Mouse (Mus musculus): ENCODE data around the gene Rfk.
A peak's percentile ranks its signal among the peaks of the same experiment; 100 is the strongest.

Rfk gene

DNA sequence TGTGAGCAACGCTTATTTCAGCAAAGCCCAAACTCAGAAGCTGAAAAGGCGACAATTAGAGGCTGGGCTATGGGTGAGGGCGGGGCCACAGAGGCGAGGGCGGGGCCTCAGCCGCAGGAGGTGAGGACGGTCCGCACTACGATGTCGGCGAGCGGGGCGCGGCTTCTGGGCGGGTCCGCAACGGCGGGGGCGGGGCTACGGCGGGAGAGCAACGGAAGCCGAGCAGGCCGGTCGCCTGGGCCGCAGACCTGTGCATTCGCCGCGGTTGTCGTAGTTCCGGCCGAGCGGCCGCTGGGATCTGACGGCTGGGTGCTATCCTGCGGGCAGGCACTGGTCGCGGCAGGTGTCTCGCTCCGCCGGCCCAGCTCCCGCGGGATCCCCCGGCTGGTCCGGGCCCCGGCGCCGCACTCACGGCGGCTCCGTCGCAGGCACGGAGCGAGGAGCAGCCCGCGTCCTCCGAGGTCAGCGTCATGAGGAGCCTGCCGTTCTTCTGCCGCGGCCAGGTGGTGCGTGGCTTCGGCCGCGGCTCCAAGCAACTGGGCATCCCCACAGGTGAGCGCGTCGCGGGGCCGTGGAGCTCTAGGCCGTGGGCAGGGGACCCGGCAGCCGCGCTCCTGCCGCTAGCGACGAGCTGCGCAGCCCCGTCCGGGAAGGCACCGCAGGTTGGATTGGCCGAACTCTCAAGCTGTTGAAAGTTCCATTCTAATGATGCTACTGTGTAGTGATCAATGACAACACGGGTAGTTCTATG, at the start of gene Rfk:
Gene Rfk (plus strand): TSS at position 203 of the 751 bp plus-strand sequence.
- peak; percentile 79 for DNase-seq (ENCODE audit: low read depth, low spot score)

DNA sequence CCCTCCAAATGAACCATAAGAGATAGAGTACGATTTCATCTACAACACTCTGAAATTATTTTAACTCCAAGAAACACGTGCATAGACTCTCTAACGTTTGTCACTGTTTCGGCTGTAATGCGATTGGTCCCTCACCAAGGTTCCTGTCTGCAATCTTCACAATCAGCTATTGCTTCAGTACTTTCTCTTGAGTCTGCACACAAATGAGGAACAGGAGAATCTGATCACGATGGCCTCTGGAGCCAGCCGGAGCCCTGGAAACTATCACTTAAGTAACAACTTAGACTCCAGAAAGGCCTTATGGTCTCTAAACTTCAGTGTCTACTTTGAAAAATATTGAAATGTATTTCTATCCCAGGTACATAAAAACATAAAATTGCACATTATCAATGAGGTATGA, 49.0 kb upstream of the Rfk start:
- no peak for DNase-seq (ENCODE audit: low read depth, low spot score)

DNA sequence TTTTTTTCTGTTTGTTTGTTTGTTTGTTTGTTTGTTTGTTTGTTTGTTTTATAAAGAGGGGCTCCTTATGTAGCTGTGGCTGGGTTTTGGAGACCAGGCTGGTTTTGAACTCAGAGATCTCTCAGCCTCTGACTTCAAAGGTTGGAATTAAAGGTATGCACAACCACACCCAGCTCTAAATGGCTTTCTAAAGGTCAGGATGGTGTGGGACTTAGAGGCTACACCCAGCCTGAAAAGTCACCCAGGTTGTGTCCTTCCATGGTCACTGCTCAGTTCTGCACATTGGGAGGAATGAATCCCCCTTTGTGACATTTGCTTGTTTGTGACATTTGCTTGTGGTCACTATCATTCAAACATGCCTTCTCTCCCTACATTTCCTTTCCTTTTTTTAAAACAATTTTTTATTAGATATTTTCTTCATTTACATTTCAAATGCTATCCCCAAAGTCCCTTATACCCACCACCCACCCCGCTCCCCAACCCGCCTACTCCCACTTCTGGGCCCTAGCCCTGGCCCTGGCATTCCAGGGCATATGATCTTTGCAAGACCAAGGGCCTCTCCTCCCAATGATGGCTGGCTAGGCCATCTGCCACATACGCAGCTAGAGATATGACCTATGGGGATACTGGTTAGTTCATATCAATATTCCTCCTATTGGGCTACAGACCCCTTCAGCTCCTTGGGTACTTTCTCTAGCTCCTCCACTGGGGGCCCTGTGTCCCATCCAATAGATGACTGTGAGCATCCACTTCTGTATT, 46.9 kb upstream of the Rfk start:
- DNase-seq (ENCODE audit: low read depth, low spot score) = no peak

DNA sequence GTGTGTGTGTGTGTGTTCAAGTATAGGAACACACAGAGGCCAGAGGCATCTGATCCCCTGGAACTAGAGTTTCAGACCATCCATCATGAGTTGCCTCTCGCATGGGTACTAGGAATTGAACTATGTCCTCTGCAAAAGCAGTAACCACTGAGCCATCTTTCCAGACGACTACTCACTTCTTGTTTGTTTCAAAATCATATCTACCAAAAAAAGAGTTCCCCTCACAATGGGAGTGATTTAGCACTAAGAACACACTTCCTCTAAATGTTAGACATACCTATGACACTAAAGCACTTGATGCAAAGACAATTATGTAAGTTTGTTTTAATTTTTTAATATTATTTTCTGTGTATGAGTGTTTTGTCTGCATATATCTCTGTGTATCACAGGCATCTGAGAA, 46.0 kb upstream of the Rfk start:
- no peak for DNase-seq (ENCODE audit: low read depth, low spot score)

DNA sequence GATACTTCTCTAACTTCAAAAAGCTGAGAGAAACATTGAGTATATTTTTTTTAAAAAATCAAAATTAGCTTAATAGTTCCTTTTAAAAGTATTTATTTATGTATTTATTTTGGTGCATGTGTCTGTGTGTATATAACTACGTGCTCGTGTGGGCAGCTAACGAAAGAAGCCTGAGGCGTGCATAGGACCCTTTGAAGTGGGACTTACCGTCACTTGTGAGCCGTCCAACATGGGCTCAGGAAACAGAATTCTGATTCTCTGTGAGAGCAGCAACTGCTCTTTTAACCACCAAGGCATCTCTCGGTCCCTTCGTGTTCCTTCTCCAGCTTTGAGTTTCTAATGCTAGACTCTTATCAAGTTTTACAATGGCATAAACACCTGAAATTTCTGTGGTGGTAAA, 40.1 kb upstream of the Rfk start:
- DNase-seq (ENCODE audit: low read depth, low spot score) = no peak

DNA sequence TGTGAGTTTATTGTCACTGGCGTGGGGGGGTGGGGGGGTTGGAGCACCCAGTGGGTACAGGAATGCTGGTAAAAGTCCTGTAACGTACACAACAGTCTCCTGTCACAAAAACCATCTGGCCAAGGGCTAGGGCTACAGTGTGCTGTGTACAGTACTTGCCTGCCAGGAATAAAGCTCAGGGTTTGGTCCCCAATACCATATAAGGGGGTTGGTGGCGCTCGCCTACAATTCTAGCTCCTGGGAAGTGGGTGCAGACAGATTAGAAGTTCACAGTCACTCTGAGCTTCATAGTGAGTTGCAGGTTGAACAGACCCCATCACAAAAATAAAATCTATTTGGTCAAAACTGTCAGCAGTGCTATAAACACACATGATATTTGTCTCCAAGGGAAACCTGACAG, 39.5 kb upstream of the Rfk start:
- no peak for DNase-seq (ENCODE audit: low read depth, low spot score)

DNA sequence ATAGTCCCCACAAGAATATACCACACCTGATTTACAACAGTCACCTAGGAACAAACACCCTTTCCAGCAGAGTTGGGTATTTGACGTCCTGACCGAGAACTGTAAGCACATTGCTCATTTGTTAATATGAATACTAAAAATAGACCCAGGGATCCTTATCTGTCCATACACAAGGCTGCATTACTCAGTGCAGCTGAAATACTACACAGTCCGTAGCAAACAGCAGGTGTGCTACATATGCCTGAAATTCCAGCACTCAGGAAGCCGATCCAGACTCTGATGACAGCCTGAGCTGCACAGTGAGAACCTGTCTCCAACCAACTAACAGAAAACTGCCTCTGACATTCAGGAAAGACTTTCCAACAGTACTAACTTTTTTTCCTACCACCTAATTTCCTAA, 39.0 kb upstream of the Rfk start:
- no peak for DNase-seq (ENCODE audit: low read depth, low spot score)

DNA sequence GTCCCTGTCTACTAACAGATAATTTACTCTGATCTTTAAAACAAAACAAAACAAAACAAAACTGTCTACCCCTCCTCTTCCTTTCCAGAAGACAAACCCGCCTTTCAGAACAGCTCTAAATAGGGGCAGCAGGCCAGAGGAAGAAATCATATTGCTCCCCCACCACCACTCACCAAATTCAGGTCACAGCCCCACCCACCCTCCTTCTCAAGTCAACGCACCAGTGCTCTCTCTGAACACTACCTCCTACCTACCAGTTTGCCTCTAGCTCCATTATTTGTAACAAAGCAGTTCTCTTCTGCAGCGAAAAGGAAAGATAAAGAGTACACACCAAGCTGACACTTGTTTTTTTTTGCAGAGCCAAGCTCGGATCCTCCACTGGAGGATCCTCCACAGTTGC, 38.5 kb upstream of the Rfk start:
- no peak for DNase-seq (ENCODE audit: low read depth, low spot score)

DNA sequence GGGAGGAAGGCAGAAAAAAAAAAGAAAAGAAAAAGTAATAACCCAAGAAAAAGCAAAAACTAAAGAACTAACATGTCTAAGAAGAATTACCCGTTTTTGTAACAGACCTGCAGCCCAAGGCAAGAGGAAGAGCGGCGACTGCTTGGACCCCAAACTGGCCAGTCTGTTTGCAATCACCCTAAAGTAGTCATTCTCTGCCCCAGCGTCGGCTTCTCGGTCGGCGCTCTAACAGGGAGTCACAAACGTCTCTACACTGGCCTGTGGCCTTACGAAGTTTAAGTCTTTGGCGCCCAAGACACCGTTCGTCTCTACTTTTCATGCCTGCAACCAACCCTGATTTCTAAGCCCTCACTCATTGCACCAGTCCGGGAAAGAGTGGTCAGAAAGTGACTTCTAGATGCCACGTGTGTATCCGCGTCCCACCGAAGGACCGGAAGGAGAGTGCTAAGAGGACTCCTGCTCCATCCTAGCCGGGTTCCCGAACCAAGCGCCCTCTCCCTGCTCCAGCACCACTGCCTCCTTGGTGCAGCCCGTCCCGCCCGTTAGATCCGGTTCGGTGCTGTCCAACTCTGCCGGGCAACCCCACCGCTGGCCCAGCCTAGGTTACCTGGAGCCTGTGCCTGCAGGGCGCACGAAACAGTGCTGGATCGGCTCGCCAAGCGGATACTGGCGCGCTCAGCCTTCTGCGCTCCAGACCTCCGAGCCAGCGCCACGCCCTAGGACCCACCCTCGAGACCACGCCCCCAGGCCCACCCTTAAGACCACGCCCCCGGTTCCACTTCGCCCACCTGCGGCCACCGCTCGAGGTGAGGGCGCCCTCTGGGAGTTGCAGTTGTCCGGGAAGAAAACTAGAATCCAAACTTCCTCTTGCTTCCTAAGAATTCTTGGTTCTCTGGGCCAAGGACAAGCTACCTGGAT, 37.6 kb upstream of the Rfk start:
- DNase-seq (ENCODE audit: low read depth, low spot score) = peak; percentile 40

DNA sequence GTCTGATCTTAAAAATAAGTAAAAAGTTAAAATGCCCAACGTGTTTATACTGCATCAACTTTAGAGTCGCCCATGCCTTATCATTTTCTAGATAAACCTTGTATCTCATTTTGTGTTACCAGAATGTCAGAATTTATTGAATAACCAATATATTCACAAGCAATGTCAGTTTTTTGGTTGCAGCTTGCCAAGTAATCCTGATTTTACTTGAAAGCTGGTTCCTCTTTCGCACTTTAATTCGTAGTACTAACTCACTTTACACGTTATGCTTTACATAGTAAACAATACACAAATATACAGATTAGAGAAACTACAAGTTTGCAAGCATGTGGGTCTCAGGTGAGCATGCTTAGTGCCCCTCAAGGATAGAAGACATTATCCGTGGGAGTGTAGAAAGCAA, 36.9 kb upstream of the Rfk start:
- DNase-seq (ENCODE audit: low read depth, low spot score) = no peak

DNA sequence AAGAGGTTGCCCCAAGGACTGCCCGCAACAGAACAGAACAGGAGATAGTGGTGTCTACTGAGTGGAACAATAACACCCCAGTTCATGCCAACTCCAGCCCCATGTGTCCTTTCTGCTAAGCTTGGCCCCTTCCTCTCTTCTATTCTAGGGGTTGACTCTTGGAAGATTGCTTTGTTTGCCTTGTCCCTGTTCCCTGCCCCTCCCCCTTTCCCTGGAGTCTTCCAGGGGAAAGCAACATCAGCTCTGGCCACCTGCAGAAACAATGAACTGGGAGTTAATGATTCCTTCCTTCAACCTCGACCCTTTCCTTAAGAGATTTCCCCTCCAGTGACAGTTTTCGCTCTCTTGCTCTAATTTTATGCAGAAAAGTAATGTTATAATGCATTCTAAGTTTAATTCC, 36.5 kb upstream of the Rfk start:
- no peak for DNase-seq (ENCODE audit: low read depth, low spot score)

DNA sequence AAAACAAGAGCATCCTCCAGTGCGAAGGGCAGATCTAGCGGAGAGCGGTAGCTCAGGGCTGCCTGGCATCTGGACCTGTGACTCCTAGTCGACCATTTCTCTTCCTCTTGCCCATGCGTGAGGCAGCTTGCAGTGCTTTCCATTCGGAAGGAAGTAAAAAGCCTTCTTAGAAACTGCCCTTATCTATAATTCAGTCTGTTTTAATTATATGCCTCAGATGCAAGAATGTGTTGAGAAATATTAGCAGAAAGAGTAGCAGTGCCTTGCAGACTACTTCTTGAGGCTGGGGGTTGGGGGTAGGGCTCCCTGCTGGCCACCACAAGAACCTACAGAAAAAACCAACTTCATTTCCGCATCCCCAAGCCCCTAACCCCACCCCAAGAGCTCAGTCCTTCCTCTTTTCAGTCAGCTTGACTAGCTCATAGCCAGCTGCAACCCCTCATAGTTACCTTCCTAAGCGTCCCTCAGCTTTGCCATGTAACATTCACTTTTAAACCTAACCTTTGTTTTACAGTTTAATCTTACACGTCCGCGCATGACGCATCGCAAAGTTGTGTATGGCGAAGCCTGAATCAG, 34.4 kb upstream of the Rfk start:
- DNase-seq (ENCODE audit: low read depth, low spot score) = no peak

DNA sequence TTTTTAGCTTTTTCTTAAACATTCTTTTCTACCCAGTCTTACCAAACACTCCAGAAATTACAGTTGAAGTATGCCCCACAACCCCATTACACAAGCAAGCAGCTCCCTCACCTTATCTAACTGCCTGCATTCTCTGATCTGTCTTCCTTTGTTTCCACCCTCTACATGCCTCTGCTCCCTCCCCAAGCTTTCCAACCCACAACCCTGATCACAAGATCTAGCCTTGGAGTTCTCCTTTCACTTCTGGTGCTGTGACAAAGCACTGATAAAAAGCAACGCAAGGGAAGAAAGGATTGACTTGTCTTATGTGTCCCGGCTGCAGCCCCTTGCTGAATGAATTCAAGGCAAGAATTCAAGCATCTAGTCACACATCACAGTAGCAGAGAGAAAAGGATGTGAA, 32.7 kb upstream of the Rfk start:
- no peak for DNase-seq (ENCODE audit: low read depth, low spot score)

DNA sequence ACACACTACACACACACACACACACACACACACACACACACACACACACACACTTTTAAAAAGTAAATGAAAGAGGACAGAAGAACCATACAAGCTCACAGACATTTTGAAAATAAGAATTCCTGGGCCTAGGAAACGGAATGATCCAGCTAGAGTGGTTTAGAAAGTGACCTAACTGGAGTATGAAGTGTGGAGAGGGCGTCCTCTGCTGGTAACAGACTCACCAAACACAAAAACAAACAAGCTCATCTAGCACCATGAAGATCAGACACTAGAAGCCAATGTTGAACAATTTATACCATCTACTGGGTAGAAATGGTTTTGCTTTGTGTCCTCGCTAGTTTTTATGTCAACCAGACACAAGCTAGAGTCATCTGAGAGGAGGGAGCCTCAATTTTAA, 29.1 kb upstream of the Rfk start:
- no peak for DNase-seq (ENCODE audit: low read depth, low spot score)

DNA sequence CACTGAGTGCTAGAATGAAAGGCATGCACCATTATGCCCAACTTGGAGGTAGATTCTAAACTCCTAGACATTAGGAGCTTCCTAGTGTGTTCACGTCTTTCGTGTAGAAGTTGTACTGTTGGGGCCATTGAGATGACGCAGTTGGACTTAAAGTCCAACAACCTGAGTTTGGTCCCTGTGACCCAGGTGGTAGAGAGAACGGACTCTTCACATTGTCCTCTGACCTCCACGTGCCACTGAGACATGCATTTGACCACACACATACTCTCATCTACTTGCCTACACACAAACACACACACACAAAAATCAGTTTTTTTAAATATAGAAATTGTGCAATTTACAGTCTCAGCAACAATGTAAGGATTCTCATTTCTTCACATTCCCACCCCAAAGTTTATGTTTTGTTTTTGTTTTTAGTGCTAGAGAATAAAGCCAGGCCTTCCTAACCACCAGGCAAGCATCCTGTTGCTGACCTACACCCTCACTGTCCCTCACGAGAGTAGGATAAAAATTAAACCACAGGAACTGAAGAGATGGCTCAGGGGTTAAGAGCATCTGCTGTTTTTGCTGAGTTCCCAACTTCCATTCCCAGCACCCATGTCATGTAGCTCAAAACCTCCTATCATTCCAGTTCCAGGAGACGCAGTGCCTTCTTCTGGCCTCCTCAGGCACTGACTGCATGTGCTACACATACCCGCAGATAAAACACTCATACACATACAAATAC, 27.3 kb upstream of the Rfk start:
- DNase-seq (ENCODE audit: low read depth, low spot score) = no peak

DNA sequence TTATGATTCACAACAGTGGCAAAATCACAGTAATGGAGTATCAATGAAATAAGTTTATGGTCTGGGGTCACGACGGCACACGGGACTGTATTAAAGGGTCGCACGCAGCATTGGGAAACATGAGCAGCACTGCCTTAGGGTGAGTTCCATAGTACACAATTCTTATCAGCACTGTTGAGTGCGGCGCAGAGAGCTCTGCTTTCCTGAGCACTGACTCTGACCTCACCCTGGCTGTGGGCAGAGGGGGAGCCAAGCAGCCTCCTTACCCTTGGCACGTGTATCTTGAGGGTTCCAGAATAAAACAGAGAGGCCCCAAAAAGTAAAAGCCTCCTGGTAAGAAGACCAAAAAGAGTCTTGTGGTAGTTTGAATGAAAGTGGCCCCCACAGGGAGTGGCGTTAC, 25.3 kb upstream of the Rfk start:
- DNase-seq (ENCODE audit: low read depth, low spot score) = no peak

DNA sequence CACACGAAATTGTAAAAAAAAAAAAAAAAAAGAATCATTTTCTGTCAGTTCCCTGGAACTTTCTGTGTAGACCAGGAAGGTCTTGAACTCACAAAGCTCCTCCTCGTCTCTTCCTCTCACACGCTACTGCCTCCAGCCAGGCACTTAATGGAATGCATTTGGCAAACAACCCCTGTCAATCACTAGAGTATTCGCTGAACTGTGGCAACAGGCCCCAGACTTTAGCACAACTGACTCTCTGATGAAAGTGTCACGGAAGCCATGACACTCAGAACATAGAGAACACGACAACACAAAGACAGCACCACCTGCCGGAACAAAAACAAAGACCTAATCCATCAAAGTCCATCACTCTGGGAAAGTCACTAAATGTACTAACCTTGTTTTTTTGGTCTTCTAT, 24.3 kb upstream of the Rfk start:
- DNase-seq (ENCODE audit: low read depth, low spot score) = no peak

DNA sequence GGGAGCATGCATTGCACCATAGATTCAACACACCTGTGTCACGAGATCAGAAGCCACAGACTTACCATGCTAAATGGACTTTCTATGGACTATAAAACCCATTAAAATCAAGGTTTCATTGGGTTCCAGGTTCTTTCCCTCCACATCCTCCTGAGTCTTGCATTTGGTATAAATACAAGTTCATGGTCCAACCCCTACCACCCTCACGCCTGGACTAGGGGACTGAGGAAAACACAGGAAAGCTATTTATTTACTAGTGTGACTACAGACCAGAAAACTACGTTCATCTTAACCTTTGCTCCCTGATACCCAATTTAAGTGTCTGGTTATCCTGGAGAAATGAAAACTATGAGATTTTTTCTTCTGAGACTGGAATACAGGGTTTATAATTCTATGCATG, 21.1 kb upstream of the Rfk start, which contains the start of gene Gcnt1:
Gene Gcnt1 (minus strand): TSS at position 144 of the 400 bp plus-strand sequence.
- DNase-seq (ENCODE audit: low read depth, low spot score) = no peak

DNA sequence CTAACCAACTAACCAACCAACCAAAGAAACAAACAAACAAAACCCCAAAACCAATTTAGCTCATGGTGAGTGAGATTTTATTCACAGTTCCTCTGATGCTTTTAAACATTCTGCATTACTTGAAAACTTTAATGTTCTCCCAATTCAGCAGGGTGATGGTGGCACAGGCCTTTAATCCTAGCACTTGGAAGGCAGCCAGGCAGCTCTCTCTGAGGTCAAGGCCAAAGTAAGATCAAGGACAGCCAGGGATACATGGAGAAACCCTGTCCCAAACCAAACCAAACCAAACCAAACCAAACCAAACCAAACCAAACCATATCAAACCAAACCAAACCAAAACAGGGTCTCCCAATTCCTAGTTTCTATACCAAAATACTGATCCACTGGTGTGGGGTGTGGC, 15.0 kb upstream of the Rfk start:
- DNase-seq (ENCODE audit: low read depth, low spot score) = no peak

DNA sequence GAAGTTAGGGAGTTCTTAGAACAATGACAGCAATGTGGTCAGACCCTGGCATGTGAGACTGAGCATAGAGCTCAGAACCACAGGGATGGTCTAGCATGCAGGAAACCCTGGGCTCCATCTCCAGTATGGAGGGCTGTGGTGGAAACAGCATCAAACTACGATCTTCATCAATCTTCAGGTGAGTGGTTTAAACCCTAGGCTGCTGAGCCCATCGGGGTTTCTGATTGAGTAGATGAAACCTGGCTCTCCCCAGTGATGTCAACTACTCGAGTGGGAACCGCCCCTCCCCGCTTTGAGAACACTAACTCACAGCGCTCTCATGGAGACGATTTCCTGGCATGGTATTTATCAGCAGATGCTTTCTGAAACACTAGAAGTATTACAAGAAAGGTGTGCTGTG, 13.3 kb upstream of the Rfk start:
- no peak for DNase-seq (ENCODE audit: low read depth, low spot score)

DNA sequence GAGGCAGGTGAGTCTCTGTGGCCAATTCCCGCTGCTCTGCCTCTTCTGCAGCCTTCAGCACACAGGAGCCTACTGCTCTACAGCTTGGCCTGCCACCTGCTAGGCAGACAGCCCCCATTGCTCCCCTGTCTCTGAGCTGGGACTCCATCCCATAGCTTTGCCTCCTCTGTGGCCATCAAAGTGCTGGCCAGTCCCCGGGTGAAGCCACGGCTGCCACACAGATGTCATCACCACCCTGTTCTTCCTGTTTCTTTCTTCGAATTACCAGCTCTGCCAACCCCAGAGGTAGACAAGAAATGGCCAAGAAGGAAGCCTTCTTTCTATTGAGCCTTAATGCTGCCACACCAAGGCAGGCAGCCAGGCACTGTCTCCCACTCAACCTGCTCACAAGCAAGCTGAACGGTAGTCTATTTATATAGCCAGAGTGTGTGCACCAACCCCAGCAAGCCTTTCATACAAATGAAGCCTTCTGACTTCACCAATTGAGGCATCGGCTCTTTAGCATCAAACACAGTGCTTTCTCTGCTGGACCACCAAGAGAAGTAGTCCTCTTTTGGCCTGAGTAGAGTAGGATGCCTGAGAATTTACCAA, 10.9 kb upstream of the Rfk start:
- no peak for DNase-seq (ENCODE audit: low read depth, low spot score)
